Mouse (Mus musculus) E14TG2a.4 (cell line): Measurements from ENCODE around the gene Dbnl.

Experiments used
- CTCF ChIP-seq: conservative IDR thresholded peaks from 2 replicates; pipeline ENCODE4 v1.5.1; 2014; ENCODE audit warnings: low read length
- NANOG ChIP-seq: IDR thresholded peaks from 2 replicates; pipeline ENCODE4 v1.6.1; 2014; ENCODE audit warnings: borderline replicate concordance, low read length, mixed read lengths

DNA sequence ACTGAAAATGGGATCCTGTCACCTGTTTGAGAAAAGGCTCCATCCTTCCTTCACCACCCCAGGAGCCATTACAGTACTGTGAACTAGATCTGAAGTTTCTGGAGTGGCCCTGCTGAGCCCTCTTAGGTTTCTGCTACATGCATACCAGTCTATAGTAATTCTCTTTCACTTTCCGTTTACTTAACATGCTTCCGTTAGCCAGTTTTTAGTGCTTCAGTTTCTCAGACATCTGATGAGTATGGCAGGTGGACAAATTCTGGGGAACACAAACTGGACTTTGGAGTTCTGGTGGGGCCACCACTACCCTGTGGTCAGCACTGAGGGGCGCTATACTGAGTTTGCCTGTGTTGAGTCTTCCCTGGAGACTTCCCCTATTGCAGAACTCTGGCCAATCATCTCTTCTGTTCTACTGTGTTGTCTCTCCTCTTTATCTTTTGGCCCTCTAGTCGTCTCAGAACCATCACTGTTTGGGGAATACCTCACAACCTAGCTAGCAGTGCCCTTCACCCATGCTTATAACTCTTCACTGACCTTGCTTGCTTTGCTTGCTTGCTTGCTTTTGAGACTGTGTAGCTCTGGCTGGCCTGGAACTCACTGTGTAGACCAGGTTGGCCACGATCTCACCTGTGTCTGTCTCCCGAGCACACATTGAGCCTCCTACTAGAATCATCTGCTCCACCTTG is 924 bp downstream of the Dbnl start:
- TF ChIP-seq CTCF (peak; percentile 17; the same call in 1 of the 2 replicates), NANOG (no peak)
